Mouse (Mus musculus) small intestine, adult 2 months (tissue): ENCODE measurements around the gene Bspry.
A peak's percentile ranks its signal among the peaks of the same experiment; 100 is the strongest.

Experiments
- CTCF ChIP-seq: fragments of 200-500 bp; IDR thresholded peaks from 2 replicates; pipeline ENCODE4 v1.5.1; 2012; ENCODE audit warnings: low read depth, mild to moderate bottlenecking, control low read depth, inconsistent platforms, low read length, moderate library complexity, mixed read lengths; ENCODE audit not compliant: insufficient replicate concordance, insufficient read length; ENCODE audit errors: extremely low read depth
- POLR2A ChIP-seq: fragments of 200-500 bp; IDR thresholded peaks from 2 replicates; pipeline ENCODE4 v1.6.1; 2012; ENCODE audit warnings: low read depth, mild to moderate bottlenecking, control low read depth, inconsistent platforms, low read length, moderate library complexity

GRCm38 (mm10) chr4:62479937-62480708, at the start of gene Bspry:
- TF ChIP-seq POLR2A (peak; percentile 35; the same call in 1 of the 2 replicates), CTCF (no peak)
